Mouse (Mus musculus) lung, adult 18-20 months (tissue): ENCODE measurements around the gene Cklf.
A peak's percentile ranks its signal among the peaks of the same experiment; 100 is the strongest.
"Not testable (repeated sequence)": the region's sequence is repeated elsewhere in the genome, so short reads cannot be mapped to it uniquely, and the experiment has no call there.

Experiments
- DNase-seq, 2 experiments: peaks; one replicate each; pipeline ENCODE4 v3.0.0; 2022; ENCODE audit warnings: mixed read lengths in 2 of 2

Gene Cklf

GRCm38 (mm10) chr8:104264271-104264935, 13.7 kb downstream of the Cklf start:
- not testable (repeated sequence) for DNase-seq

- no peak for DNase-seq
Measured at GRCm38 (mm10) chr8:104268368-104268767, 17.7 kb downstream of the Cklf start.

GRCm38 (mm10) chr8:104268937-104269440, 18.3 kb downstream of the Cklf start:
- DNase-seq = no peak

DNA sequence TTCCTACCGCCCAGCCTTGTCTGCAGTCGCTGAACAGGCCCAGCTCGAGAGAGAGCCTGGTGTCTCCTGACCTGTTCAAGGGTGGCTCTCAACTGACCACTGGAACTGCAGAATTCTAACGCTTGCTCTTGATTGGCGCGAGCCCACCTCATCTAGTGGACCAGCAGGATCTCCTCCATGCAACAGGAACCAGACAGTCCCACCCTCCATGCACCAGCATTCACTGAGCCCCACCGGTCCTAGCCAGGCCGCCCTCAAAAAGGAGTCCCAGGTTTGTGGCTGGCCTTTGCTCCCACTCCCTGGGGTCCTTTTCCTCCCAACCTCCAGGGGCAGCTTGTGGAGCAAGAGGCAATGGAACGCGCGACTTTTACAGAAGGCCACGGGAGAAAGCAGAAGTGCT, 42.4 kb downstream of the Cklf start, which contains the start of gene Cmtm2a:
Gene Cmtm2a (minus strand): TSS at position 101 of the 400 bp plus-strand sequence.
- not testable (repeated sequence) for DNase-seq

GRCm38 (mm10) chr8:104294396-104294795, 43.7 kb downstream of the Cklf start:
- DNase-seq = no peak

- not testable (repeated sequence) for DNase-seq
Measured at GRCm38 (mm10) chr8:104301577-104301976, 50.9 kb downstream of the Cklf start.

DNA sequence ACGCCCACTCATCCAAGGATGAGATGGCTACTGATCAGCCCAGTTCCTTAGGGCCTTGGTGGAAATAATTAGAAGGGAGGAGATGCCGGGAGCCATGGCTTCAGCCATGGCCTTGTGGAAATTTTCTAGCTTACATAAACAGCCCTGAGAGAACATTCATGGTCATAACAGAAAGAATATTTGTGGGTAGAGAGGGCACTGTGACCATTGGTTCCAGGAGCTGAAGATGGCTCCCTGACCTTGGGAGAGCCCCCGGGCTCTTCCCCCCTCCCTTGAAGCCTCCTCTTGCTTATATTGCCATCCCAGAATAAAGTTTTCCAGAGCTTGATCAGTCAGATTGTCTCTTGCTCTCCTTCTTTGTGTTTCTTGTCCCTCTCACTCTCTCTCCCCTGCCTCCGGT, 51.9 kb downstream of the Cklf start:
- DNase-seq = not testable (repeated sequence)

DNA sequence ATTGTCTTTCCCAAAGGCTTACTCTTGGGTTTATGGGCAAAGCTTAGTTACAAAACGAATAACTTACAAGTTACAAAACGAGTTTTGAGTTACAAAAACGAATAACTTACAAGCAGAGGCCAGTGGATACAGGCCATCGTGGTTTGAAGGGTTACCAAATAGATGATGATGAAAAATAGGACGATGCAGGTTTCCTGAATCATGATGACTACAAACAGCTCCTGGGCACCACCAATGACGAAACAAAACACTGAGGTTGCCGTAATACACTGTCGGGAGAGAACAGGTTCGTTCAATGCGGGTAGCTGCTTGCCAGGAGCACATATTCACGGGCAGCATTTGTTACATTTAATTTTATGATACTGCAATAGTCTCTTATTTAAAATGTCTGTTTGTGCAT, 54.3 kb downstream of the Cklf start:
- no peak for DNase-seq

DNA sequence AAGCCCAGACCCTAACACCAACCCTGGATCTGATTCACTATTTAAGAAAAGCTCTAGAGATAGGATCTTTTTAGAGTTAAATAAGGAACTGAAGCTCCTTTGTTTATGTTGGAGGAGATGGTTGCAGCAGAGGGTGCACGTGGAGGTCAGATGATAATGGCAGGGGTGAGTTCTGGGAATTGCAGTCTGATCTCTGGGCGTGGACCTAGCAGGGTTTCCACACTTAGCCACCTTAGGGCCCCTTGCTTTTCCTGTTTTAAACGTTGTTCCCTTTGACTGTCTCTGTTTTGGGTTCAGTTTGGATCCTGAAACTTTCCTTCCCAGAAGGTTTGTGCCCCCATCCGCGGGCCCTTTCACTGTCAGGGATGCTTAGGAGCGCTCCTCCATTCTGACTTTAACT, 57.7 kb downstream of the Cklf start:
- DNase-seq = not testable (repeated sequence)

DNA sequence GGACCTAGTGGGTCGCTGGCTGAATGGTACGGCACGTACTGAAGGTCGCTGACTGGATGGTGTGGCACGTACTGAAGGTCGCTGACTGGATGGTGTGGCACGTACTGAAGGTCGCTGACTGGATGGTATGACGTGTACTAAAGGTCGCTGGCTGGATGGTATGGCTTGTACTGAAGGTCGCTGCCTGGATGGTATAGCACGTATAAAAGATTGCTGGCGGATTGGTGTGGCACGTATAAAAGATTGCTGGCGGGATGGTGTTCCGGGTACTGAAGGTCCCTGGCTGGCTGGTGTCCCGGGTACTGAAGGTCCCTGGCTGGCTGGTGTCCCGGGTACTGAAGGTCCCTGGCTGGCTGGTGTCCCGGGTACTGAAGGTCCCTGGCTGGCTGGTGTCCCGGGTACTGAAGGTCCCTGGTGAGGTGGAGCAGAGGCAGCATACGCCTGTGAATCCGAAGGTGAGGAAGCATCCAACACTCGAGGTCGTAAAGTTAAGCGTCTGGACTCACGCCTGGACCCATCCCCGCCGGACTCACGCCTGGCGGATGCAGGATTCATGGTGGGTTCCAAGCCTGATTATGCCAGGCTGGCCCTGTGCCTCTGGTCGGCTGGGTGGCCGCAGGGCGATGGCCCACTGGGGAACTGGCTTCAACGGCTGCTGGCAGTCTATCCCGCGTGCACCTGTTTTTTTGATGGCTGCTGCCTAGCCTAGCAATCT, 58.9 kb downstream of the Cklf start, which contains the start of the genes Gm45711 and Cmtm1:
Gene Gm45711 (minus strand): TSS at position 641 of the 715 bp plus-strand sequence.
Gene Cmtm1 (minus strand): TSS at position 705 of the 715 bp plus-strand sequence.
- DNase-seq = not testable (repeated sequence)

- DNase-seq = not testable (repeated sequence)
Measured at GRCm38 (mm10) chr8:104312023-104312422, 61.4 kb downstream of the Cklf start.

GRCm38 (mm10) chr8:104313311-104313710, 62.6 kb downstream of the Cklf start:
- DNase-seq = peak in 1 of 2 experiments; percentile 34
